Mouse (Mus musculus): ENCODE measurements around the gene Chchd3. TPM values are rescaled to one million over a fixed set of nuclear protein-coding genes. Genes with fewer than 3 reads are reported as not detected.

Chchd3 gene
- total RNA-seq, 1 experiment from 2014 or later, result 241 TPM

- no peak for ATAC-seq (replicated peaks; ENCODE audit: low read depth, poor library complexity, severe bottlenecking)
Measured at GRCm38 (mm10) chr6:32823856-32824620, 236.0 kb downstream of the Chchd3 start.

- ATAC-seq (replicated peaks; ENCODE audit: low read depth, poor library complexity, severe bottlenecking), result no peak
Measured at GRCm38 (mm10) chr6:32818961-32819360, 241.1 kb downstream of the Chchd3 start.

GRCm38 (mm10) chr6:32808796-32809195 lies 251.3 kb downstream of the Chchd3 start:
- no peak for ATAC-seq (replicated peaks; ENCODE audit: low read depth, poor library complexity, severe bottlenecking)

GRCm38 (mm10) chr6:32807771-32808170 lies 252.3 kb downstream of the Chchd3 start:
- no peak for ATAC-seq (replicated peaks; ENCODE audit: low read depth, poor library complexity, severe bottlenecking)

- no peak for ATAC-seq (replicated peaks; ENCODE audit: low read depth, poor library complexity, severe bottlenecking)
Measured at GRCm38 (mm10) chr6:32803646-32804045, 256.4 kb downstream of the Chchd3 start.

GRCm38 (mm10) chr6:32801776-32802175 lies 258.3 kb downstream of the Chchd3 start:
- no peak for ATAC-seq (replicated peaks; ENCODE audit: low read depth, poor library complexity, severe bottlenecking)

GRCm38 (mm10) chr6:32797525-32797924 lies 262.5 kb downstream of the Chchd3 start:
- no peak for ATAC-seq (replicated peaks; ENCODE audit: low read depth, poor library complexity, severe bottlenecking)

GRCm38 (mm10) chr6:32795653-32796500 lies 264.2 kb downstream of the Chchd3 start:
- no peak for ATAC-seq (replicated peaks; ENCODE audit: low read depth, poor library complexity, severe bottlenecking)

- no peak for ATAC-seq (replicated peaks; ENCODE audit: low read depth, poor library complexity, severe bottlenecking)
Measured at GRCm38 (mm10) chr6:32793575-32793974, 266.5 kb downstream of the Chchd3 start.

- ATAC-seq (replicated peaks; ENCODE audit: low read depth, poor library complexity, severe bottlenecking), result no peak
Measured at GRCm38 (mm10) chr6:32793163-32793562, 266.9 kb downstream of the Chchd3 start.

- no peak for ATAC-seq (replicated peaks; ENCODE audit: low read depth, poor library complexity, severe bottlenecking)
Measured at GRCm38 (mm10) chr6:32790487-32790886, 269.6 kb downstream of the Chchd3 start.

- ATAC-seq (replicated peaks; ENCODE audit: low read depth, poor library complexity, severe bottlenecking), result no peak
Measured at GRCm38 (mm10) chr6:32787399-32787798, 272.7 kb downstream of the Chchd3 start.

- no peak for ATAC-seq (replicated peaks; ENCODE audit: low read depth, poor library complexity, severe bottlenecking)
Measured at GRCm38 (mm10) chr6:32786196-32786595, 273.9 kb downstream of the Chchd3 start.

- peak; percentile 67 for ATAC-seq (replicated peaks; ENCODE audit: low read depth, poor library complexity, severe bottlenecking)
Measured at GRCm38 (mm10) chr6:32783102-32783501, 277.0 kb downstream of the Chchd3 start.

- peak; percentile 73 for ATAC-seq (replicated peaks; ENCODE audit: low read depth, poor library complexity, severe bottlenecking)
Measured at GRCm38 (mm10) chr6:32780602-32781001, 279.5 kb downstream of the Chchd3 start.

GRCm38 (mm10) chr6:32776384-32776783 lies 283.7 kb downstream of the Chchd3 start:
- no peak for ATAC-seq (replicated peaks; ENCODE audit: low read depth, poor library complexity, severe bottlenecking)

- ATAC-seq (replicated peaks; ENCODE audit: low read depth, poor library complexity, severe bottlenecking), result no peak
Measured at GRCm38 (mm10) chr6:32754524-32754923, 305.5 kb downstream of the Chchd3 start.

GRCm38 (mm10) chr6:32749821-32750220 lies 310.2 kb downstream of the Chchd3 start:
- no peak for ATAC-seq (replicated peaks; ENCODE audit: low read depth, poor library complexity, severe bottlenecking)

- ATAC-seq (replicated peaks; ENCODE audit: low read depth, poor library complexity, severe bottlenecking), result no peak
Measured at GRCm38 (mm10) chr6:32748777-32749176, 311.3 kb downstream of the Chchd3 start.

GRCm38 (mm10) chr6:32747333-32747732 lies 312.7 kb downstream of the Chchd3 start:
- no peak for ATAC-seq (replicated peaks; ENCODE audit: low read depth, poor library complexity, severe bottlenecking)
